Mouse (Mus musculus) liver, embryonic 11.5 days (tissue): ENCODE results near the gene Arhgap8. TPM values are rescaled to one million over a fixed set of nuclear protein-coding genes. Genes with fewer than 3 reads are reported as not detected.

Source experiments
- ATAC-seq: fragments of 200-750 bp; cut with Nextera tagmentation; replicated peaks from 2 replicates; pipeline ENCODE4 v1.8.0; 2017; ENCODE audit warnings: moderate number of reproducible peaks, mild to moderate bottlenecking, moderate TSS enrichment, moderate library complexity; ENCODE audit not compliant: low FRiP score
- DNase-seq: peaks from one replicate; pipeline ENCODE4 v3.0.0-alpha.2; 2017; ENCODE audit warnings: low spot score
- H3K27ac ChIP-seq: fragments of 300-500 bp; sonication (generic); 2 replicates; pipeline ENCODE4 v1.5.1; 2014; ENCODE audit warnings: mild to moderate bottlenecking, low read depth, low read length, control low read depth
- H3K27me3 ChIP-seq: fragments of 300-500 bp; sonication (generic); replicated peaks from 2 replicates; pipeline ENCODE4 v1.6.1; 2014; ENCODE audit warnings: low read length, mixed read lengths; ENCODE audit not compliant: control insufficient read depth, insufficient read depth
- H3K36me3 ChIP-seq: fragments of 300-500 bp; sonication (generic); 2 replicates; pipeline ENCODE4 v1.6.1; 2014; ENCODE audit warnings: mild to moderate bottlenecking, low read length, moderate library complexity, mixed read lengths; ENCODE audit not compliant: control insufficient read depth, insufficient read depth
- H3K4me1 ChIP-seq: fragments of 300-500 bp; sonication (generic); replicated peaks from 2 replicates; pipeline ENCODE4 v1.6.1; 2014; ENCODE audit warnings: low read length, mixed read lengths; ENCODE audit not compliant: control insufficient read depth, insufficient read depth
- H3K4me2 ChIP-seq: fragments of 300-500 bp; sonication (generic); 2 replicates; pipeline ENCODE4 v1.6.1; 2014; ENCODE audit warnings: mild to moderate bottlenecking, control low read depth, moderate library complexity
- H3K4me3 ChIP-seq: fragments of 300-500 bp; sonication (generic); 2 replicates; pipeline ENCODE4 v1.5.1; 2014; ENCODE audit warnings: low read depth, low read length, control low read depth
- H3K9ac ChIP-seq: fragments of 300-500 bp; sonication (generic); 2 replicates; pipeline ENCODE4 v1.6.1; 2014; ENCODE audit warnings: low read depth, low read length, control low read depth
- H3K9me3 ChIP-seq: fragments of 300-500 bp; sonication (generic); 2 replicates; pipeline ENCODE4 v1.6.1; 2016; ENCODE audit warnings: low read length, inconsistent platforms, mixed read lengths; ENCODE audit not compliant: control insufficient read depth
- WGBS: fragments of 180-500 bp; shearing (Covaris S2); extraction: QIAGEN DNeasy Blood & Tissue Kit; methylation state at CpG from one replicate; pipeline ENCODE4 v1.1.7; 2014; 5-methylcytosine and 5-hydroxymethylcytosine counted together
- polyA plus RNA-seq: library from polyadenylated mRNA; unstranded; fragments of >200 nt; fragmentation: Nextera tagmentation; extraction: Ambion mirVana; gene quantifications from 2 replicates; pipeline ENCODE4 v1.2.1, GENCODE M21; 2014

The Arhgap8 gene
- polyA plus RNA-seq: 0.93 and 1.3 TPM in 2 replicates

DNA sequence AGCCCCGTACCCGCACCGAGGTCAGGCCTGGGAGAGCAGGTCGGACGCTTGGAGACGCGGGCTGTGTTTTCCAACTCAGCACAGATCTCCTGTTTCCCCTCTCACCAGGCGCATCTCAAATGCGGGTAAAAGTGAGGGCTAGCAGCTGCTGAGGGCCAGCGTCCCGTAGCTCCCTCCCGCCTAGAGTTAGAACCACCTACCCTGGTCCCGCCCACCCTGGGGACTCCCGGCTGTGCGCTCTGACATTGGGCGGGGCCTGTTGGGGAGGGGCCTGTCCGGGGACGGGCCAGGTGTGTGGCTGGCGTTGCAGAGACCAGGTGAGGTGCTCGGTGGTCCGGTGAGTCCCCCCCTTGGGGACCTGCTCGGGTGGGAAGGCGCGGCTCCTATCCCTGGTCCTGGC is at the start of gene Arhgap8:
Gene Arhgap8 (plus strand): TSS at position 262 of the 400 bp plus-strand sequence.
- H3K4me2 ChIP-seq: peak within 1 kb of the TSS; percentile 66

DNA sequence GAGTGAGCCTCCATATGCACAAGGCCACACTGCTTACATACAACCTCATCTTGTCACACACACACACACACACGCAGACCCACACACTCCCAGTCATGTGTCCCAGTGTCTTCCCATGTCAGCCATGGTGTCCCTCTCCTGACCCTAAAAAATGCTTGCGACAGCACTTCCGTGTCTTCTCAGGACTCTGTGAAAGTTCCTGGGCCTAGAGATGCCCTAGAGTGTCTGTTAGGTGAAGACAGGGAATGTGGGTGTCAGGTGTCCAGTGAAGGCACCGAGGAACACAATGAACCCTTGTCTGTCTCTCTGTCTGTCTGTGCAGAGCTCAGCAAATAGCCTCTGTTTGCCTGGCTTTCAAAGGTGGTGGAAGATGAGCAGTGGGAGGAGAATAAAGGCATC is 49.2 kb upstream of the Arhgap8 start:
- no peaks in the 10 kb centered on the region for H3K36me3 ChIP-seq
- 88% methylated on average over 4 of the region's 4 CpGs for WGBS
- no peak for DNase-seq
- H3K27ac ChIP-seq: no peak overlapping the region
- peaks cover 9% of the 10 kb centered on the region for H3K4me1 ChIP-seq
- H3K4me2 ChIP-seq: no peak overlapping the region
- H3K9ac ChIP-seq: no peak overlapping the region
- ATAC-seq: no peak
- no peaks in the 10 kb centered on the region for H3K9me3 ChIP-seq
- no peak overlapping the region for H3K4me3 ChIP-seq
- H3K27me3 ChIP-seq: peaks cover under 1% of the 10 kb centered on the region; the same call in 1 of the 2 replicates

More for the DNA sequence above, at the start of gene Arhgap8:
- ATAC-seq (no peak; the same call in 1 of the 2 replicates), DNase-seq (peak; percentile 43)
- Histone ChIP-seq H3K27me3 (peaks cover 18% of the 10 kb centered on the region), H3K36me3 (no peaks in the 10 kb centered on the region), H3K27ac (no peak within 1 kb of the TSS), H3K9ac (no peak within 1 kb of the TSS; the same call in 1 of the 2 replicates), H3K9me3 (no peaks in the 10 kb centered on the region), H3K4me3 (peak within 1 kb of the TSS; percentile 42), H3K4me1 (peaks cover 5% of the 10 kb centered on the region; the same call in 1 of the 2 replicates)
- 3% methylated on average over 24 of the region's 24 CpGs for WGBS

DNA sequence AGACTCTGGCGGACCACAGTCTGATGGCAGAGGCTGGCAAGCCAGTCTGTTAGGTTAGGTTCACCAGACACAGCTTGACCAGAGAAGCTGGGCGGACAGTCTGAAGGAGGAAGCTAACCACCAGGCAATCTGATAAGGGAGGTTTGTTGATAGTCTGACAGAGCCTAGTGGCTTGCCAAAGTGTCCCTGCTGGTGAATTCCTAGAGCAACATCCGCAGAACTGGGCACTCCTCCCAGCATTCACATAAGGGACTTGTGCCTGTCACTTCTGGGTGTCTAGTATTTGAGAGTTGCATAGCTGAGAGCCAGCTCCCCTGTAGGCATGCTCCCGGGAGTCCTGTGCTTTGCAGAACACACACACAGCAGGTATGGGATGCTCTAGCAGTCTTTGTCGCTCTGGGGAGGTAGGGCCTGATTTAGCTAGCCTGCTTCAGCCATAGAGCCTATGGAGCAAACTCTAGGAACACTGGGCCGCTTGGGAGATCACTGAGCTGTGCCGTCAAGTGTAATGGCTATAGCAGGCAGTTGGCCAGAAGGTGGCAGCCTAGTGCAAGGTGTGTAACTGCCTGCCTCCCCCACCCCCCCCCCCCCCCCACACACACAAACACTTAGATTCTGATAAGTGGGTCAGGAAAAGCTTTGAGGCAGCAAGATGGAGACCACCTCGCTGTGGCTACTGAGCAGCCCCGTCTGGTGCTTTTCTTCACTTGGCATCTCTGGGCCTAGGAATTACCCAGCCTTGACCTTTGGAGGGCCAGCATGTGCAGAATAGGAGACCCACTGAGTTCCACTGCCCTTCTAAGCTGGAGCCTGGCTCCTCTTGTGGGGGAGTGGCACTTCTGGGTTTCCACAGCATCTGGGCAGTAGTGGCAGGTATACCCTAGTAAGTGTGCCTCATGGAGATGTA is 48.2 kb upstream of the Arhgap8 start:
- no peaks in the 10 kb centered on the region for H3K9me3 ChIP-seq
- no peaks in the 10 kb centered on the region for H3K27me3 ChIP-seq
- no peak overlapping the region for H3K9ac ChIP-seq
- WGBS: 40% methylated on average over 9 of the region's 9 CpGs
- H3K27ac ChIP-seq: no peak overlapping the region
- DNase-seq (no peak), ATAC-seq (no peak)
- no peak overlapping the region for H3K4me2 ChIP-seq
- no peaks in the 10 kb centered on the region for H3K36me3 ChIP-seq
- H3K4me3 ChIP-seq: no peak overlapping the region
- H3K4me1 ChIP-seq: peaks cover 7% of the 10 kb centered on the region

DNA sequence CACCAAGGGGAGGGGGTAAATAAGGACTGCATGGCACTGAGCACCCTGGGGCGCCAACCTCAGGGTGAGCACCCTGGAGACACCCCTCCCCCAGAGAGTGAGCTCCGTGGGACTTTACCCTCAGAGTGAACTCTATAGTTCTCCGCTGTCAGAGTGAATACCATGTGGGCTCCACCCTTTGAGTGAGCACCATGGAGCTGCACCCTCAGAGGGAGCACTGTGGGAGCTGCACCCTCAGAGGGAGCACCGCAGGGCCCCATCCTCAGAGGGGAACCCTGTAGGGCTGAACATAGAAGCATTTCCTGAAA is 47.6 kb upstream of the Arhgap8 start:
- 72% methylated on average over 4 of the region's 4 CpGs for whole genome bisulfite sequencing
- no peak for ATAC-seq

DNA sequence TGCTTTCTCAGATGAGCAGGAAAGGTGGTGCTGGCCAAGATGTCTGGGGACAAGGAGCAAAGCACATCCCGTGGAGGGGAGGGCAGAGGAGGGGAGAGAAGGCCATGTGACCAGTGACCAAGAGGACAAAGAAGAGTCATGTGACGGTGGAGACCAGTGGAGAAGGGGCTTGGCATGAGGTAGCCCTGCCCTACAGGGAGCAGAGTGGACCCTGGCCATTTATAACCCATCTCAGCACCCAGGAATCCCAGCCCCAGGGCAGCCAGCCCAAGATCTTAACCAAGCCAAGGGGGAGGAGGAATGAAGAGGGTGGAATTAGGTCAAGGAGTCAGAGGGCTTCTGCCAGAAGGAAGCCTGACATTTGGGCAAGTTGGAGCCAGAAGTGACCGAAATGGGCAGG is 47.2 kb upstream of the Arhgap8 start:
- no peak overlapping the region for H3K4me2 ChIP-seq
- ATAC-seq: no peak
- H3K27me3 ChIP-seq: no peaks in the 10 kb centered on the region
- DNase-seq: no peak
- H3K4me1 ChIP-seq: peaks cover 7% of the 10 kb centered on the region
- no peaks in the 10 kb centered on the region for H3K9me3 ChIP-seq
- H3K9ac ChIP-seq: no peak overlapping the region
- WGBS: 65% methylated on average over 3 of the region's 3 CpGs
- no peaks in the 10 kb centered on the region for H3K36me3 ChIP-seq
- H3K27ac ChIP-seq: no peak overlapping the region
- H3K4me3 ChIP-seq: no peak overlapping the region

More for the DNA sequence above, 47.6 kb upstream of the Arhgap8 start:
- Histone ChIP-seq H3K27ac (no peak overlapping the region), H3K4me2 (no peak overlapping the region), H3K4me1 (peaks cover 7% of the 10 kb centered on the region), H3K4me3 (no peak overlapping the region), H3K9ac (no peak overlapping the region), H3K9me3 (no peaks in the 10 kb centered on the region), H3K36me3 (no peaks in the 10 kb centered on the region), H3K27me3 (no peaks in the 10 kb centered on the region)
- no peak for DNase-seq

DNA sequence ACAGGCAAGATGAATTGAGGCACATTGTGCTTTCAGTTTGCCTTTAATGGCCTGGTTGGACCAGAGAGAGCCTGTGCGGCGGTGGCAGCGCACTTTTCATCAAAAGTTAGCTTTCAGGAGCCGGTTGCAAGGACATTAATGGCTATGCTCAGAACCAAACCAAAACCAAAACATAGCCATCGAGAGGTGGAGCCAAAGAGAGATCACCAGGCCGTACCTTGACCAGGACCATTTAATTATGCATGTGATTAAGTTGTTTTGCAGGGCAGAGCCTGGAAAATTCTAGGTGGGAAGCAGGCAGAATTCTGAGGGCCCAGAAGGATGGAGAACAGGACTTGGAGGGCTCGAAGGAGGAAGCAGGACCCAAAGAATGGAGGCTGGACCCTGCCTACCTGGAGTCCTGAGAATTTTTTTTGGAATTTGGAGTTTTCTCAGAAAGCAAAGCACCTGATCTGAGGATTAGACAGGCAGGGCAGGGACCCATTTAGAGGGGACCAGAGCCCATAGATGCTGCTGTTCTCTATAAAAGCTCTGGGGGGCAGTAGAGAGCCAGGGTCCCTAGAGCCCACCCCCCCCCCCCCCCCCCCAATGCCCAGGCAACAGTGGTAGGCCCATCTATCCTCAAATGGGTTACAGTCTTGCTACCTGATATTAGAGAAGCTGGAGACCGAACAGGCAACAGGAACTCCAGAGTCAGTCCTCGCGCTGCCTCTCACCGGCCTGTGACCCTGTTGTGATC is 45.4 kb upstream of the Arhgap8 start:
- Histone ChIP-seq H3K4me1 (peaks cover 7% of the 10 kb centered on the region; the same call in 1 of the 2 replicates), H3K4me3 (no peak overlapping the region), H3K9me3 (no peaks in the 10 kb centered on the region), H3K36me3 (no peaks in the 10 kb centered on the region), H3K9ac (no peak overlapping the region), H3K27ac (no peak overlapping the region), H3K4me2 (no peak overlapping the region), H3K27me3 (no peaks in the 10 kb centered on the region)
- DNase-seq: no peak
- ATAC-seq: no peak
- WGBS: 79% methylated on average over 11 of the region's 11 CpGs

DNA sequence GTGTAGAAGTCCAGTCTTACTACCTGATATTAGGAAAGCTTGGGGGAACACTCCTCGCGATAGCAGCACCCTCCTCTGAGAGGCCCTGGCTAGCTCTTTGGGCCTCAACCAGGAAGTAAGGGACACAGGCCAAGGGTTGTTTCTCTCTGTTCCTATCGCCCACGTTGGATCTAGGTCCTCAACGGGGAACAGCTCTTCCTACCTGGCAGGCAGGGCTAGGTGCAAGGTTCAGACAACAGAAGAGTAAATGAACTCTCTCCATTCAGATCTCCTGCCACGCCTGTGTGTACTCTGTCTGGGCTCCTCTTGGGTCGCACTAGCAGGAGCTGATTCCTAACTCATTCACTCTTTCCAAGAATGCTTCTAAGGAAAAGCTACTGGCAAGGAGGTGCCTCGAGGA is 44.5 kb upstream of the Arhgap8 start:
- Histone ChIP-seq H3K9ac (no peak overlapping the region), H3K4me2 (no peak overlapping the region), H3K4me3 (no peak overlapping the region), H3K27ac (no peak overlapping the region), H3K36me3 (no peaks in the 10 kb centered on the region), H3K4me1 (peaks cover 8% of the 10 kb centered on the region), H3K27me3 (no peaks in the 10 kb centered on the region), H3K9me3 (no peaks in the 10 kb centered on the region)
- DNase-seq (no peak), ATAC-seq (no peak)
- 58% methylated on average over 8 of the region's 8 CpGs for whole genome bisulfite sequencing

DNA sequence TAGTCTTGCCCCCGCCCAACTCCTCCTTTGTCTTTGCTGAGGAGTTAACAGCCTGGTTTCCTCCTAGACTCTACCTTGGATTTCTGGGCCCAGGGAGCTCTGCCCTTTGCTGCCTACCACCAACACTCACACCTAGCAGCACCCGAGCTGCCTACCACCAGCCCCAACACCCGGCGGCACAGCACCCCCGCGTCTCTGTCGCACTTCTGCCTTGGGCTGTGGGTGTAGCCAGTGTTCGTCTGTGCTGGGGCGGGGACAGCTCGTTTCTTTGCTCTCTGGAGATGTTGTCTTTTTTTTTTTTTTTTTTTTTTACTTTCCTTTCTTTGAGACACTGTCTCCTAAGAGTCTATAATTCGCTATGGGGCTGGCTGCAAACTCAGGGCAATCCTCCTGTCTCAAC is 41.9 kb upstream of the Arhgap8 start:
- 53% methylated on average over 11 of the region's 11 CpGs for WGBS
- Histone ChIP-seq H3K27me3 (no peaks in the 10 kb centered on the region), H3K4me2 (no peak overlapping the region), H3K9ac (no peak overlapping the region), H3K4me3 (no peak overlapping the region), H3K36me3 (no peaks in the 10 kb centered on the region), H3K27ac (no peak overlapping the region), H3K9me3 (no peaks in the 10 kb centered on the region), H3K4me1 (peaks cover 19% of the 10 kb centered on the region)
- DNase-seq: no peak
- no peak for ATAC-seq
